Mouse (Mus musculus) heart, embryonic 11.5 days (tissue): ENCODE results near the gene Numa1. TPM values are rescaled to one million over a fixed set of nuclear protein-coding genes. Genes with fewer than 3 reads are reported as not detected.

ENCODE experiments used
- ATAC-seq: fragments of 200-750 bp; cut with Nextera tagmentation; replicated peaks from 2 replicates; pipeline ENCODE4 v1.8.0; 2017; ENCODE audit warnings: moderate library complexity; ENCODE audit not compliant: insufficient number of reproducible peaks, low FRiP score, low TSS enrichment
- H3K27ac ChIP-seq: fragments of 300-500 bp; sonication (generic); 2 replicates; pipeline ENCODE4 v1.5.1; 2014; ENCODE audit warnings: mild to moderate bottlenecking, low read depth, low read length
- H3K27me3 ChIP-seq: fragments of 300-500 bp; sonication (generic); 2 replicates; pipeline ENCODE4 v1.6.1; 2014; ENCODE audit warnings: mild to moderate bottlenecking, low read length, mixed read lengths; ENCODE audit not compliant: control insufficient read depth, insufficient read depth
- H3K36me3 ChIP-seq: fragments of 300-500 bp; sonication (generic); 2 replicates; pipeline ENCODE4 v1.6.1; 2014; ENCODE audit warnings: mild to moderate bottlenecking, low read length, moderate library complexity, mixed read lengths; ENCODE audit not compliant: control insufficient read depth, insufficient read depth
- H3K4me1 ChIP-seq: fragments of 300-500 bp; sonication (generic); 2 replicates; pipeline ENCODE4 v1.6.1; 2014; ENCODE audit warnings: low read length; ENCODE audit not compliant: control insufficient read depth, insufficient read depth
- H3K4me2 ChIP-seq: fragments of 300-500 bp; sonication (generic); 2 replicates; pipeline ENCODE4 v1.6.1; 2014; ENCODE audit warnings: mild to moderate bottlenecking, moderate library complexity
- H3K4me3 ChIP-seq: fragments of 300-500 bp; sonication (generic); 2 replicates; pipeline ENCODE4 v1.5.1; 2014; ENCODE audit warnings: low read depth, low read length
- H3K9ac ChIP-seq: fragments of 300-500 bp; sonication (generic); 2 replicates; pipeline ENCODE4 v1.6.1; 2014; ENCODE audit warnings: mild to moderate bottlenecking, low read depth, low read length, moderate library complexity
- H3K9me3 ChIP-seq: fragments of 300-500 bp; sonication (generic); replicated peaks from 2 replicates; pipeline ENCODE4 v1.6.1; 2016; ENCODE audit warnings: low read length; ENCODE audit not compliant: control insufficient read depth
- WGBS: fragments of 180-500 bp; shearing (Covaris S2); extraction: QIAGEN DNeasy Blood & Tissue Kit; methylation state at CpG from one replicate; pipeline ENCODE4 v1.1.7; 2014; ENCODE audit not compliant: insufficient replicate concordance; 5-methylcytosine and 5-hydroxymethylcytosine counted together
- polyA plus RNA-seq: library from polyadenylated mRNA; unstranded; fragments of >200 nt; fragmentation: Nextera tagmentation; extraction: Ambion mirVana; gene quantifications from 2 replicates; pipeline ENCODE4 v1.2.1, GENCODE M21; 2014

Gene Numa1
- polyA plus RNA-seq, 1 experiment from 2014 or later, result 58.0 TPM

GRCm38 (mm10) chr7:102006520-102006919 lies 72.6 kb downstream of the Numa1 start:
- H3K27ac ChIP-seq, result no peak overlapping the region
- H3K4me2 ChIP-seq, result no peak overlapping the region
- H3K36me3 ChIP-seq, result peaks cover 40% of the 10 kb centered on the region
- no peak for ATAC-seq
- H3K9me3 ChIP-seq, result no peaks in the 10 kb centered on the region
- H3K9ac ChIP-seq, result no peak overlapping the region
- WGBS, result 61% methylated on average over 1 of the region's 1 CpGs
- no peak overlapping the region for H3K4me3 ChIP-seq
- no peaks in the 10 kb centered on the region for H3K4me1 ChIP-seq
- no peaks in the 10 kb centered on the region for H3K27me3 ChIP-seq

DNA sequence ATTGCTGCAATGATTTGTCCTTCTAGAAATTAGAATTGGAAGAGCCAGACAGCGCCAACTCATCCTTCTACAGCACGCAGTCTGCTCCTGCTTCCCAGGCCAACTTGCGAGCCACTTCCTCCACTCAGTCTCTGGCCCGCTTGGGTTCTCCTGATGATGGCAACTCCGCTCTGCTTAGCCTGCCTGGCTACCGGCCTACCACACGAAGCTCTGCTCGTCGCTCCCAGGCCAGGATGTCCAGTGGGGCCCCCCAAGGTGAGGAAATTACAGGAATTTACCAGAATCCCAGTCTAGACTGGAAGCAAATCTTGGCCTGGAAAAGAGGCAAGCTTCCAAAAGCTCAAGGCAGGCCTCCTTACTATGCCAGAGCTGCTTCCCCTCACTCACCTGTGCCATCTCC lies 77.9 kb downstream of the Numa1 start:
- peaks cover 72% of the 10 kb centered on the region for H3K36me3 ChIP-seq
- H3K27ac ChIP-seq, result no peak overlapping the region
- H3K27me3 ChIP-seq, result no peaks in the 10 kb centered on the region
- H3K9ac ChIP-seq, result no peak overlapping the region
- no peaks in the 10 kb centered on the region for H3K9me3 ChIP-seq
- no peaks in the 10 kb centered on the region for H3K4me1 ChIP-seq
- H3K4me2 ChIP-seq, result no peak overlapping the region
- no peak for ATAC-seq
- WGBS, result 94% methylated on average over 9 of the region's 9 CpGs
- no peak overlapping the region for H3K4me3 ChIP-seq

GRCm38 (mm10) chr7:102013416-102013815 lies 79.5 kb downstream of the Numa1 start:
- no peaks in the 10 kb centered on the region for H3K9me3 ChIP-seq
- no peak overlapping the region for H3K4me2 ChIP-seq
- H3K27ac ChIP-seq, result no peak overlapping the region
- no peaks in the 10 kb centered on the region for H3K27me3 ChIP-seq
- no peak overlapping the region for H3K9ac ChIP-seq
- H3K4me3 ChIP-seq, result no peak overlapping the region
- H3K36me3 ChIP-seq, result peaks cover 72% of the 10 kb centered on the region
- ATAC-seq, result no peak
- 85% methylated on average over 8 of the region's 8 CpGs for WGBS
- H3K4me1 ChIP-seq, result no peaks in the 10 kb centered on the region

DNA sequence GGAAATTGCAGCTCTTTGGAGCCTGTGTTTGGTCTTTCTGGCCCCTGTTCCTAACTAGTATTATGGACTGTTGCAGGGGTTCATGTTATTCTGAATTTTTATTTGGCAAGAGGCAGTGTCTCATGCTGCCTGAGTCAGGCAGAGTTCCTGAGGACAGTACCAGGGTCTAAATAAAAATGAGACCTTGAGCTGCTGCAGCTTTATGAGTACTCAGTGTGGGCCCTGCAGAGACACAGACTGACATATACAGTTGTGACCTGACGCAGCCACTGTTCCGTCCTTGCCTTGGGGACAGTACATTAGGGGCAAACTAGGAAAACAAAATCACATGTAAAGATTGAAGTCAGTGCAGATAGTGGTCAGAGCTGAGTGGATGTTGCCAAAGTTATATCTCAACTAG lies 81.1 kb downstream of the Numa1 start:
- no peak overlapping the region for H3K4me2 ChIP-seq
- no peak for ATAC-seq
- H3K9ac ChIP-seq, result no peak overlapping the region
- H3K4me3 ChIP-seq, result no peak overlapping the region
- peaks cover 59% of the 10 kb centered on the region for H3K36me3 ChIP-seq
- no peaks in the 10 kb centered on the region for H3K9me3 ChIP-seq
- WGBS, result 85% methylated on average over 2 of the region's 2 CpGs
- H3K27me3 ChIP-seq, result no peaks in the 10 kb centered on the region
- H3K4me1 ChIP-seq, result no peaks in the 10 kb centered on the region
- H3K27ac ChIP-seq, result no peak overlapping the region

DNA sequence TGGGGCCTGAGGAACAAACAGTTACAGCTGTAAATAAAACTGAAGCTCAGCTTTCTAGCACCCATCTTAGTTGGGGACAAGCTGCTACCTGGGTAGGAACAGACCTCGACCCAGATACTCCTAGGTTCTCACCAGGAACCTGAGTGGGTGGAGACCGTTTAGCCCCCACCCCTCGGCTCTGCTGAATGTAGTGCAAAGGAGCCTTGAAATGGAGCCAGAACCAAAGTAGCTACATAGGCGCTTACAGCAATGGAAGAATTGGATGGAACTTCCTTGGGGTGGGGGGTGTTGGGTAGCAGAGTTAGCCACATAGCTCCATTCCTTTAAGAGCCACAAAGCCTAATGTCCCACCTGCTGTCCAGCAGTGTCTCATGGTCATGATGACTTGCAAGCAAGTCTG lies 83.0 kb downstream of the Numa1 start:
- Histone ChIP-seq H3K4me1 (no peaks in the 10 kb centered on the region), H3K36me3 (peaks cover 52% of the 10 kb centered on the region), H3K9me3 (no peaks in the 10 kb centered on the region), H3K4me3 (no peak overlapping the region), H3K27ac (no peak overlapping the region), H3K9ac (no peak overlapping the region), H3K4me2 (no peak overlapping the region), H3K27me3 (no peaks in the 10 kb centered on the region)
- ATAC-seq, result no peak
- 88% methylated on average over 4 of the region's 4 CpGs for WGBS

GRCm38 (mm10) chr7:102017452-102017851 lies 83.5 kb downstream of the Numa1 start:
- no peak overlapping the region for H3K4me2 ChIP-seq
- no peaks in the 10 kb centered on the region for H3K4me1 ChIP-seq
- WGBS, result 79% methylated on average over 5 of the region's 5 CpGs
- no peak overlapping the region for H3K9ac ChIP-seq
- H3K27me3 ChIP-seq, result no peaks in the 10 kb centered on the region
- peaks cover 52% of the 10 kb centered on the region for H3K36me3 ChIP-seq
- no peak overlapping the region for H3K27ac ChIP-seq
- no peak for ATAC-seq
- H3K9me3 ChIP-seq, result no peaks in the 10 kb centered on the region
- no peak overlapping the region for H3K4me3 ChIP-seq

DNA sequence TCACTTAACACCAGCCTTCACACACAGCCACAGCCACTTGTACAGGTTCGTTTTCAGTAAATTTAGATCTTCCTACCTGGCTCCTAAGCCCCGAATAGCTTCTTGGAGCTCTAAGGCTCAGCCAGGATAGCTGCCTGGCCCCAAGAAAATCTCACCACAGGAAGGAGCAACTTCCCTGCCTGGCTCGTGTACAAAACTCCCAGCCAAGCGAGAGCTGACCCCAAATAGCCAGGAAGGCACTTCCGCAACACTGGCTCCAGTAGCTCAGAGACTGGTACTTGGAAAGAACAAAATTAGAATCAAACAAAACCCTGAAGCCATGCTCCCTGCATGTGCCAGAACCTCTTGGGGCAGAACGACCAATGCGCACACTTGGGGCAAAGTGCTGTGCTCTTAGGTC lies 84.1 kb downstream of the Numa1 start:
- H3K36me3 ChIP-seq, result peaks cover 51% of the 10 kb centered on the region
- 72% methylated on average over 7 of the region's 7 CpGs for WGBS
- ATAC-seq, result no peak
- H3K9ac ChIP-seq, result no peak overlapping the region
- no peaks in the 10 kb centered on the region for H3K27me3 ChIP-seq
- no peak overlapping the region for H3K4me2 ChIP-seq
- no peak overlapping the region for H3K4me3 ChIP-seq
- no peaks in the 10 kb centered on the region for H3K9me3 ChIP-seq
- no peak overlapping the region for H3K27ac ChIP-seq
- H3K4me1 ChIP-seq, result no peaks in the 10 kb centered on the region

GRCm38 (mm10) chr7:102018590-102018989 lies 84.7 kb downstream of the Numa1 start, which contains the start of gene Il18bp:
Gene Il18bp (minus strand): TSS chr7:102018690.
- Histone ChIP-seq H3K36me3 (peaks cover 47% of the 10 kb centered on the region), H3K27me3 (no peaks in the 10 kb centered on the region), H3K4me3 (no peak within 1 kb of the TSS), H3K27ac (no peak within 1 kb of the TSS), H3K9ac (no peak within 1 kb of the TSS), H3K4me2 (no peak within 1 kb of the TSS), H3K9me3 (no peaks in the 10 kb centered on the region), H3K4me1 (no peaks in the 10 kb centered on the region)
- WGBS, result 87% methylated on average over 3 of the region's 3 CpGs
- ATAC-seq, result no peak

DNA sequence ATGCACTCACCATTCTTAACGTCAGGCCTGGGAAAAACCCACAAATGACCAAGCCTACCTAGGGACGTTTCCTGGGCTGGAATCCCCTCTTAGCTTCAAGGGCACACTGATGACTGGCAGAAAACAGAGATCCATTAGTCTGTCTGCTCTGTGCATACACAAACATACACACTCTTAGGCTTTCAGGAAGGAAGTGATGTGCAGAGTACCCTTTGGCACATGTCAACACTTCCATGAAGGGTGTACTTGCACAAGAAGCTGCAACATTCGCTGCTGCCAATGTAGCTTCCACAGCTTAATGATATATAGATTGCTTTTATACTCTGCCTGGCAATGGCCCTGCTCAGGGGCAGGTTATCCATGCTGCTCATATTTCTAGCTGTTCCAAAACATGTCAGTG lies 85.5 kb downstream of the Numa1 start:
- peaks cover 40% of the 10 kb centered on the region for H3K36me3 ChIP-seq
- 63% methylated on average over 3 of the region's 3 CpGs for WGBS

More for the DNA sequence above, 85.5 kb downstream of the Numa1 start:
- Histone ChIP-seq H3K4me3 (no peak overlapping the region), H3K27ac (no peak overlapping the region), H3K4me1 (no peaks in the 10 kb centered on the region), H3K9me3 (no peaks in the 10 kb centered on the region), H3K27me3 (no peaks in the 10 kb centered on the region), H3K4me2 (no peak overlapping the region), H3K9ac (no peak overlapping the region)
- ATAC-seq, result no peak
